Mouse (Mus musculus): ENCODE measurements around the gene Lypd3. TPM values are rescaled to one million over a fixed set of nuclear protein-coding genes. Genes with fewer than 3 reads are reported as not detected.

The Lypd3 gene
- polyA plus RNA-seq (2011; ENCODE audit: insufficient read length, low read depth, missing spikeins): not detected in 2 replicates

DNA sequence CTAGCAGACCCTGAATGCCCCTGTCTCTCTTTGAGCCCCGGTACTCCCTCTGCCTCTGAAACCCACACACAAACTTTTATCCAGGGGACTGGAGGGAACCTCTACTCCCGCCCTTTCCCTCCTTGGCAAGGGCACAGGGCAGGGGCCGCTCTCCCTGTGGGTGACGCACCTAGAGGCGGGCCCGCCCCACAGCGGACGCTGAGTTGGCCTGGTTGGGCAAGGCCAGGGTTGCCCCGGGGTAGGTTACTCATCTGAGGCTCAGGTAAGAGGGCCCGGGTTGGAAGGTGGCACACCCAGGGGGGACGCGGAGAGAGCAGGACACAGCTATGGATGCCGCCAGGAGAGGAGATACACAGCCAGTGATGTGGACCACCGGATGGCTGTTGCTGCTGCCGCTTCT lies at the start of gene Lypd3:
Lypd3 (plus strand) TSS at position 287 of the 400 bp plus-strand sequence.
- Histone ChIP-seq H3K4me3 (ENCODE audit: insufficient read depth, low read length) (no peak within 1 kb of the TSS), H3K27ac (ENCODE audit: insufficient read depth, low read length) (no peak within 1 kb of the TSS), H3K4me1 (ENCODE audit: control insufficient read depth, insufficient read depth, low read length) (no peaks in the 10 kb centered on the region)
- no peak for TF ChIP-seq CTCF (IDR thresholded peaks at IDR 0.05; ENCODE audit: borderline replicate concordance, insufficient read depth, low read length)
- TF ChIP-seq POLR2A (IDR thresholded peaks at IDR 0.05; ENCODE audit: low read depth, low read length): no peak

DNA sequence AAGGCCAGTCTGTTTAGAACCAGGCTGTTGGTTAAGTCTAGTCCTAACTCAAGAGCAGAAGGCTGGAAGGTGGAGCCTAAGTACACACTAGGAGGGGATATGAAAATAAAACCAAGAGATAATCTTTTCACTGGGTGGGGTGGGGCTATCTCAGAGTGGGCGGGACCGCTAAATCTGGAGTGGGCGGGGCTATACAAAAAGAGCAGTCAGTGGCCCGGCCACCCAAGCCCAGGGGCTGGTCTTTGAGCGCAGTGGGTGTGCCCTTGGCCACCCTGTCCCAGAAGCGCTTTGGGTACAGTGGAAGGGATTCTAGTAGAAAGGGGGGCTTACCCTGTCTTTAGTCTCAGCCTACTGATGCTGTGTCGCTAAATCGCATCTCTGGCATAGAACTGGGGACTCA lies 49.5 kb upstream of the Lypd3 start:
- no peak for TF ChIP-seq CTCF (IDR thresholded peaks at IDR 0.05; ENCODE audit: borderline replicate concordance, insufficient read depth, low read length)
- no peak for TF ChIP-seq POLR2A (IDR thresholded peaks at IDR 0.05; ENCODE audit: low read depth, low read length)
- Histone ChIP-seq H3K4me1 (ENCODE audit: control insufficient read depth, insufficient read depth, low read length) (no peaks in the 10 kb centered on the region), H3K4me3 (ENCODE audit: insufficient read depth, low read length) (peak overlapping the region; percentile 41), H3K27ac (ENCODE audit: insufficient read depth, low read length) (no peak overlapping the region)

DNA sequence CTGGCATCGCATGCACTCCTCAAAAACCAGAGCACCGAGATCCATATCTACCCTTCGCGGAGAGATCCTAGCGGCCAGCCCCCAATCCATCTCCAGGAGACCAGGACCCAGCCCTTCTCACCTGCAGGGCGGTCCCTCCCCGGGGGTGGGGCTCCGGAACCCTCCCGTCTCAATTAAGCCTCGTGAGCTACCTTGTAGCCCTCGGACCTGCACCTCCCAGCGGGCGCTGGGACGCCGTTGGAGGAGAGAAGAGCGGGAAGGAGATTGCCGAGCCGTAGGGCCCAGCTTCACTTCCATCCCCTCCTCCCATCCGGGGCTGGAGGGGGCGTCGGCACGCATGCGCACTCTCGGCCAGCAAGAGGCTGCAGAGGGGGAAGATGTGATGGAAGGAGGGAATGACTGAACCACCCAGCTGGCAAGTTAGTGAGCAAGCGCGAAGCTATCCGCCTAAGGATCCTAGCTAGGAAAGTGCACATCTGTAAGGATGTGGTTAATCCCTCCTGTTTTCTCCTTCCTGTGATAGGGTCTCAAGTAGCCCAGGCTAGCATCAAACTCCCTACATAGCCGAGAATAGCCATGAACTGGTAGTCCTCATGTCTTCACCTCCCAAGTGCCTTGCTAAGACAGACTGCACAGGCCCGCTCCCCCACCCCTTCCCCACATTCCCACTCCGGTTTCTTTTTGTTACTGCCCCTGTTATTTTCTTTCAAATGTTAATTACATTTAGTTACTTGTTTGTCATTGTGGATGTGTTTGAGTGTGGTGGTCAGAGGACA lies 48.8 kb upstream of the Lypd3 start, which contains the start of the genes Ethe1 and Zfp575:
Ethe1 (plus strand) TSS at position 214 of the 776 bp plus-strand sequence.
Zfp575 (minus strand) TSS at position 312 of the 776 bp plus-strand sequence.
- TF ChIP-seq POLR2A (IDR thresholded peaks at IDR 0.05; ENCODE audit: low read depth, low read length): peak; percentile 80
- no peak for TF ChIP-seq CTCF (IDR thresholded peaks at IDR 0.05; ENCODE audit: borderline replicate concordance, insufficient read depth, low read length)
- H3K4me1 ChIP-seq (ENCODE audit: control insufficient read depth, insufficient read depth, low read length): no peaks in the 10 kb centered on the region
- no peak within 1 kb of the TSS for H3K27ac ChIP-seq (ENCODE audit: insufficient read depth, low read length)
- peak within 1 kb of the TSS; percentile 41 for H3K4me3 ChIP-seq (ENCODE audit: insufficient read depth, low read length)

DNA sequence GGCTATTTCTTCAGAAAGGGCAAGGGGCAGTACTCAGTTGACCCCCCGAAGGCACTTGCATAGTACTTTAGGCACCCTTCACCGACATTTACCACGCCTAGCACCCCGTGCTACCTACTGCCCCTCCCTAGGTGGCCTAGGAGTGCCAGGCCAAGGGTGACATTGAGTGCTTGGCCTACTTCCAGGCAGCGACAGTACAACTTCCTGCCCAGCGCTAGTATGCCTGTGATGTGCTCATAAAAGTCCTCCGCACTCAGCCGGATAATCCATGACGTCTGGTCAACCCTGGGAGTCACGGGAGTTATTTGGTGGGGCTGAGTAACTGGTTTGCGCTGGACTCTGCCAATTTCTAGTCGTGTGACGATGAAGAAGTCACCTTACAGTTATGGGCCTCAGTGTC lies 48.0 kb upstream of the Lypd3 start:
- no peak overlapping the region for H3K4me3 ChIP-seq (ENCODE audit: insufficient read depth, low read length)
- TF ChIP-seq CTCF (IDR thresholded peaks at IDR 0.05; ENCODE audit: borderline replicate concordance, insufficient read depth, low read length): no peak
- TF ChIP-seq POLR2A (IDR thresholded peaks at IDR 0.05; ENCODE audit: low read depth, low read length): no peak
- no peak overlapping the region for H3K27ac ChIP-seq (ENCODE audit: insufficient read depth, low read length)
- H3K4me1 ChIP-seq (ENCODE audit: control insufficient read depth, insufficient read depth, low read length): 0 out of 2 replicates have a peak, but pooled peaks cover 1% of the 10 kb centered on the region

DNA sequence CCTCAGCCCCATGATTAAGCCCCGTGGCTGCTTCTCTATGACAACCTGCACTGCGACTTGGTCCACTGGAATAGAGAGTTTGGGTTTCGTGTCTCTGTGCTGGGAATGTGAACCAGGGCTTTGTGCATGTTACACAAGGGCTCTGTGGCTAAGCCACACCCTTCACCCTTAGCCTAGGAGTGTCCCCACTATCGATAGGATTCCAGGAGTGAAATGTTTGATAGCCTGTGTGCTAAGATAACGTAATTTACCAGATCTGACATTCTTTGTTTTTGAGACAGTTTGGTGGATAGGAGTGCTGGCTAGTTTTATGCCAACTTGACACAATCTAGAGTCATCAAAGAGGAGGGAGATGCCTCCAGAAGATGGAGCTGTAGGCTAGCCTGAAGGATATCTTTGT lies 44.6 kb upstream of the Lypd3 start:
- TF ChIP-seq CTCF (IDR thresholded peaks at IDR 0.05; ENCODE audit: borderline replicate concordance, insufficient read depth, low read length) (no peak), POLR2A (IDR thresholded peaks at IDR 0.05; ENCODE audit: low read depth, low read length) (no peak)
- 0 out of 2 replicates have a peak, but pooled peaks cover 2% of the 10 kb centered on the region for H3K4me1 ChIP-seq (ENCODE audit: control insufficient read depth, insufficient read depth, low read length)
- no peak overlapping the region for H3K27ac ChIP-seq (ENCODE audit: insufficient read depth, low read length)
- no peak overlapping the region for H3K4me3 ChIP-seq (ENCODE audit: insufficient read depth, low read length)

DNA sequence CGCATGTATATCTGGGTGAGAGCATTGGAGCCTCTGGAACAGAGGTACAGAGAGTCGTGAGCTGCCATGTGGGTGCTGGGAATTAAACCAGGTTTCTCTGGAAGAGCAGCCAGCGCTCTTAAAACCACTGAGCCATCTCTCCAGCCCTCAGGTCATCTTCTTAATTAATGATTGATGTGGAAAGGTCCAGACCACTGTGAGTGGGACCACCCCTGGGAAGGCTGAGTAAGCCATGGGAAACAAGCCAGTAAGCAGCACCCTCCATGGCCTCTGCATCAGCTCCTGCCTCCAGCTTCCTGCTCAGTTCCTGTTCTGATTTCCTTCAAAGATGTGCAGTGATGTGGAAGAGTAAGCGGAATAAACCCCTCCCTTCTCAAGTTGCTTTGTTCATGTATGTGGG lies 44.2 kb upstream of the Lypd3 start:
- H3K4me1 ChIP-seq (ENCODE audit: control insufficient read depth, insufficient read depth, low read length): 0 out of 2 replicates have a peak, but pooled peaks cover 2% of the 10 kb centered on the region
- H3K4me3 ChIP-seq (ENCODE audit: insufficient read depth, low read length): no peak overlapping the region
- TF ChIP-seq POLR2A (IDR thresholded peaks at IDR 0.05; ENCODE audit: low read depth, low read length) (no peak), CTCF (IDR thresholded peaks at IDR 0.05; ENCODE audit: borderline replicate concordance, insufficient read depth, low read length) (no peak)
- no peak overlapping the region for H3K27ac ChIP-seq (ENCODE audit: insufficient read depth, low read length)

DNA sequence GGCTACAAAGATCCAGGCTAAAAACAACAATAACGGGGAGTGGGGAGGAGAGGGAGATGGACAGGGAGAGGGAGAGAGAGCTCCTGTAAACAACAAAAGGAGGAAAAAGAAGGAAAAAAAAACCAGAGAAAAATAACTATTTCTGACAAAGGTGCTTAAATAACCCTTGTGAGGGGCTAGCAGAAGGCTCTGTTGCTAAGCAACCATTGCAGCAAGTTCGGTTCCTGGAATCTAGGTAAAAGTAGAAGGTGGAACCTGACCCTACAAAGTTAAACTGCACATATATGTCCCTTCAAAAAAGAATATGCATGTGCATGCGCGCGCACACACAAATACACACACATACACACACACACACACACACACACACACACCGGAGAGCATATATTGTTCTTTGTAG lies 43.6 kb upstream of the Lypd3 start:
- H3K27ac ChIP-seq (ENCODE audit: insufficient read depth, low read length): no peak overlapping the region
- no peak overlapping the region for H3K4me3 ChIP-seq (ENCODE audit: insufficient read depth, low read length)
- TF ChIP-seq CTCF (IDR thresholded peaks at IDR 0.05; ENCODE audit: borderline replicate concordance, insufficient read depth, low read length) (no peak), POLR2A (IDR thresholded peaks at IDR 0.05; ENCODE audit: low read depth, low read length) (no peak)
- 0 out of 2 replicates have a peak, but pooled peaks cover 2% of the 10 kb centered on the region for H3K4me1 ChIP-seq (ENCODE audit: control insufficient read depth, insufficient read depth, low read length)

DNA sequence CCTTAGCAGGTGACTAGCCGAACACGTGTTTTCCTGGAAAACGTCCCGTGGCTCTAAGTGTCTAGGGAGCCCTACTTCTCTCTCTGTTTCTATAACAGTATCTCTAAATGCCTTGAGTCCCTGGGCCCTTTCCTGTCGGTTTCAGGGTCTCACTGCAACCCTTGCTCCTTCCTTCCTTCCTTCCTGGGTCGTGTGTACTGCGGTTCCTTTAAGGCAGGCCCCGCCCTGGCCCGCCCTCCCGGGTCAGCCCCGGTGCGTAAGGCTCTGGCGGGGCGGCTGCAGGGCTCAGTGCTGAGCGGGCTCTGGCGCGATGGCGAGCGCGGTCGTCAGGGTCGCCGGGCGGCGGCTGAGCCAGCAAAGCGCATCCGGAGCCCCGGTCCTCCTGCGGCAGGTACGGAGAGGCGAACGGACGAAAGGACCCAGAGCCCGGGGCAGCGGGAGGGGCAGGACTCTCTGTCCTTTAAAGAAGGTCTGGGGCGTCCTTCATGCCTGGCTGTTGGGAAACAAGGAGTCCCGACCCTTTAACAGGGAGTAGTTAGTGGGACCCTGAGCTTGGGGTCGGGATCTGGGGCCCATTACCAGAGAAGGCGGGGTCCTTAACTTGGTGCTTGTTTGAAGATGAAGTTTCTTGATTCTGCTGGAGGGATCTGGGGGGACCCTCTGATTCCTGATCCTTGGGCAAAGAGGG lies 42.6 kb upstream of the Lypd3 start:
- H3K4me1 ChIP-seq (ENCODE audit: control insufficient read depth, insufficient read depth, low read length): 0 out of 2 replicates have a peak, but pooled peaks cover 2% of the 10 kb centered on the region
- no peak overlapping the region for H3K27ac ChIP-seq (ENCODE audit: insufficient read depth, low read length)
- TF ChIP-seq CTCF (IDR thresholded peaks at IDR 0.05; ENCODE audit: borderline replicate concordance, insufficient read depth, low read length): no peak
- peak; percentile 92 for TF ChIP-seq POLR2A (IDR thresholded peaks at IDR 0.05; ENCODE audit: low read depth, low read length)
- peak overlapping the region; percentile 78 for H3K4me3 ChIP-seq (ENCODE audit: insufficient read depth, low read length)

DNA sequence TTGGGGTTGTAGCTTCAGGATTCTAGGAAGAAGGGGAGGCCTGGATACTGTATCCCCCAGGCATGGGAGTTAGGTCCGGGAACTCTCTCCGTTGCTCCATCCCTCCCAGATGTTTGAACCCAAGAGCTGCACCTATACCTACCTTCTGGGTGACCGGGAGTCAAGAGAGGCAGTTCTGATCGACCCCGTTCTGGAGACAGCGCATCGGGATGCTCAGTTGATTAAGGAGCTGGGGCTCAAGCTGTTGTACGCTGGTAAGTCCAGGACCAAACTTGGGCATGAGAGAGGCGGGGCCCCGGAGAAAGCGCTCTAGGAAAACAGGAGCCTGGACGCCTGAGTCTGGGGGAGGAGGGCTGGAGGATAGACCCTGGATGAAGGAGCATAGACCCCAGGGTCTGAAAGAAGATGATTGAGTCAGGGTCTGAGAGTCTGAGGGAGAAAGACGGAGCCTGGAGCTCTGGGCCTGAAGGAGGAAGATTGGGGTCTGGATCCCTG lies 42.0 kb upstream of the Lypd3 start:
- Histone ChIP-seq H3K4me1 (ENCODE audit: control insufficient read depth, insufficient read depth, low read length) (0 out of 2 replicates have a peak, but pooled peaks cover 2% of the 10 kb centered on the region), H3K27ac (ENCODE audit: insufficient read depth, low read length) (no peak overlapping the region)
- TF ChIP-seq CTCF (IDR thresholded peaks at IDR 0.05; ENCODE audit: borderline replicate concordance, insufficient read depth, low read length) (no peak), POLR2A (IDR thresholded peaks at IDR 0.05; ENCODE audit: low read depth, low read length) (no peak)

More for the DNA sequence above, 42.0 kb upstream of the Lypd3 start:
- peak overlapping the region; percentile 78 for H3K4me3 ChIP-seq (ENCODE audit: insufficient read depth, low read length)

Measured in embryonic fibroblast, embryonic 13.5 days (primary cell).